Mouse (Mus musculus) intestine, embryonic 14.5 days (tissue): Measurements from ENCODE around the gene Armt1. TPM values are rescaled to one million over a fixed set of nuclear protein-coding genes. Genes with fewer than 3 reads are reported as not detected.

Source experiments
- ATAC-seq: fragments of 200-750 bp; cut with Nextera tagmentation; replicated peaks from 2 replicates; pipeline ENCODE4 v1.8.0; 2017; ENCODE audit warnings: low read depth, moderate number of reproducible peaks, moderate TSS enrichment, moderate library complexity; ENCODE audit not compliant: low FRiP score, low TSS enrichment
- DNase-seq: peaks from one replicate; pipeline ENCODE4 v3.0.0-alpha.2; 2018; ENCODE audit warnings: low spot score
- H3K27ac ChIP-seq: fragments of 300-500 bp; sonication (generic); 2 replicates; pipeline ENCODE4 v1.5.1; 2014; ENCODE audit warnings: low read depth, mild to moderate bottlenecking, control low read depth
- H3K27me3 ChIP-seq: fragments of 300-500 bp; sonication (generic); replicated peaks from 2 replicates; pipeline ENCODE4 v1.6.1; 2014; ENCODE audit warnings: low read length, control low read depth; ENCODE audit not compliant: control insufficient read depth, insufficient read depth
- H3K36me3 ChIP-seq: fragments of 300-500 bp; sonication (generic); 2 replicates; pipeline ENCODE4 v1.6.1; 2014; ENCODE audit warnings: low read length, control low read depth; ENCODE audit not compliant: control insufficient read depth, insufficient read depth
- H3K4me1 ChIP-seq: fragments of 300-500 bp; sonication (generic); replicated peaks from 2 replicates; pipeline ENCODE4 v1.6.1; 2014; ENCODE audit warnings: low read length, control low read depth, mixed read lengths; ENCODE audit not compliant: control insufficient read depth, insufficient read depth
- H3K4me2 ChIP-seq: fragments of 300-500 bp; sonication (generic); 2 replicates; pipeline ENCODE4 v1.6.1; 2014; ENCODE audit warnings: low read length
- H3K4me3 ChIP-seq: fragments of 300-500 bp; sonication (generic); 2 replicates; pipeline ENCODE4 v1.5.1; 2014; ENCODE audit warnings: low read depth, low read length, control low read depth, mixed read lengths
- H3K9ac ChIP-seq: fragments of 300-500 bp; sonication (generic); 2 replicates; pipeline ENCODE4 v1.6.1; 2014; ENCODE audit warnings: mild to moderate bottlenecking, low read length
- H3K9me3 ChIP-seq: fragments of 300-500 bp; sonication (generic); 2 replicates; pipeline ENCODE4 v1.6.1; 2016; ENCODE audit warnings: low read length, control low read depth; ENCODE audit not compliant: control insufficient read depth
- WGBS: fragments of 180-500 bp; shearing (Covaris S2); extraction: QIAGEN DNeasy Blood & Tissue Kit; methylation state at CpG from one replicate; pipeline ENCODE4 v1.1.7; 2014; 5-methylcytosine and 5-hydroxymethylcytosine counted together
- polyA plus RNA-seq: library from polyadenylated mRNA; unstranded; fragments of >200 nt; fragmentation: Nextera tagmentation; extraction: Ambion mirVana; gene quantifications from 2 replicates; pipeline ENCODE4 v1.2.1, GENCODE M21; 2014

Gene Armt1
- 18.5 and 20.4 TPM in 2 replicates for polyA plus RNA-seq

- WGBS, result under 1% methylated on average over 62 of the region's 75 CpGs
- Histone ChIP-seq H3K27me3 (no peaks in the 10 kb centered on the region), H3K27ac (peak within 1 kb of the TSS; percentile 85)
These were observed at the start of gene Armt1, which contains the start of gene Rmnd1 for GRCm38 (mm10) chr10:4432123-4432931. Armt1 (plus strand) TSS chr10:4432467. Rmnd1 (minus strand) TSS chr10:4432388.

GRCm38 (mm10) chr10:4384244-4384643, 48.0 kb upstream of the Armt1 start:
- Histone ChIP-seq H3K27me3 (no peaks in the 10 kb centered on the region), H3K4me2 (no peak overlapping the region), H3K27ac (no peak overlapping the region), H3K36me3 (no peaks in the 10 kb centered on the region), H3K9me3 (no peaks in the 10 kb centered on the region), H3K4me1 (peaks cover 19% of the 10 kb centered on the region), H3K9ac (no peak overlapping the region), H3K4me3 (no peak overlapping the region)
- DNase-seq (no peak), ATAC-seq (no peak)
- 94% methylated on average over 7 of the region's 7 CpGs for WGBS

More at GRCm38 (mm10) chr10:4432123-4432931, at the start of gene Armt1, which contains the start of gene Rmnd1:
- ATAC-seq, result peak; percentile 96
- Histone ChIP-seq H3K4me2 (peak within 1 kb of the TSS; percentile 88), H3K9ac (peak within 1 kb of the TSS; percentile 83), H3K36me3 (peaks cover 20% of the 10 kb centered on the region), H3K4me3 (peak within 1 kb of the TSS; percentile 81), H3K9me3 (no peaks in the 10 kb centered on the region), H3K4me1 (peaks cover 8% of the 10 kb centered on the region; the same call in 1 of the 2 replicates)
- DNase-seq, result peak; percentile 96

GRCm38 (mm10) chr10:4386609-4387591, 45.4 kb upstream of the Armt1 start:
- peak overlapping the region; percentile 98 for H3K27ac ChIP-seq

GRCm38 (mm10) chr10:4387701-4388383, 44.4 kb upstream of the Armt1 start, which contains the start of gene Zbtb2:
Zbtb2 (minus strand) TSS chr10:4388108.
- peak within 1 kb of the TSS; percentile 95 for H3K4me2 ChIP-seq
- H3K9ac ChIP-seq, result peak within 1 kb of the TSS; percentile 98
- H3K4me1 ChIP-seq, result peaks cover 32% of the 10 kb centered on the region
- WGBS, result 1% methylated on average over 34 of the region's 87 CpGs
- peak within 1 kb of the TSS; percentile 98 for H3K27ac ChIP-seq
- peak within 1 kb of the TSS; percentile 95 for H3K4me3 ChIP-seq
- H3K27me3 ChIP-seq, result no peaks in the 10 kb centered on the region
- H3K36me3 ChIP-seq, result peaks cover 4% of the 10 kb centered on the region
- ATAC-seq (0 out of 2 replicates have a peak, but pooled peaks have one; percentile 11), DNase-seq (peak; percentile 82)
- no peaks in the 10 kb centered on the region for H3K9me3 ChIP-seq

More at GRCm38 (mm10) chr10:4386609-4387591, 45.4 kb upstream of the Armt1 start:
- H3K4me2 ChIP-seq, result peak overlapping the region; percentile 95
- DNase-seq (peak; percentile 97), ATAC-seq (peak; percentile 92)
- under 1% methylated on average over 84 of the region's 133 CpGs for WGBS
- peak overlapping the region; percentile 95 for H3K4me3 ChIP-seq
- H3K27me3 ChIP-seq, result no peaks in the 10 kb centered on the region
- H3K9ac ChIP-seq, result peak overlapping the region; percentile 98
- H3K4me1 ChIP-seq, result peaks cover 38% of the 10 kb centered on the region
- H3K36me3 ChIP-seq, result no peaks in the 10 kb centered on the region
- no peaks in the 10 kb centered on the region for H3K9me3 ChIP-seq

GRCm38 (mm10) chr10:4388384-4388745, 43.9 kb upstream of the Armt1 start:
- H3K4me2 ChIP-seq, result peak overlapping the region; percentile 95
- no peaks in the 10 kb centered on the region for H3K27me3 ChIP-seq
- peaks cover 9% of the 10 kb centered on the region for H3K36me3 ChIP-seq
- no peaks in the 10 kb centered on the region for H3K9me3 ChIP-seq
- H3K27ac ChIP-seq, result peak overlapping the region; percentile 98
- H3K9ac ChIP-seq, result peak overlapping the region; percentile 98
- peak; percentile 81 for DNase-seq
- ATAC-seq, result no peak
- under 1% methylated on average over 19 of the region's 19 CpGs for WGBS
- H3K4me1 ChIP-seq, result peaks cover 29% of the 10 kb centered on the region
- H3K4me3 ChIP-seq, result peak overlapping the region; percentile 95

- ATAC-seq, result no peak
- peaks cover 29% of the 10 kb centered on the region for H3K4me1 ChIP-seq
- peak overlapping the region; percentile 98; the same call in 1 of the 2 replicates for H3K27ac ChIP-seq
- peak overlapping the region; percentile 95 for H3K4me3 ChIP-seq
- H3K27me3 ChIP-seq, result no peaks in the 10 kb centered on the region
- peaks cover 14% of the 10 kb centered on the region for H3K36me3 ChIP-seq
- peak overlapping the region; percentile 95 for H3K4me2 ChIP-seq
- WGBS, result 7% methylated on average over 10 of the region's 10 CpGs
- no peaks in the 10 kb centered on the region for H3K9me3 ChIP-seq
- DNase-seq, result no peak
- peak overlapping the region; percentile 98 for H3K9ac ChIP-seq
These were observed 43.2 kb upstream of the Armt1 start for GRCm38 (mm10) chr10:4389036-4389435.

GRCm38 (mm10) chr10:4389461-4390112, 42.7 kb upstream of the Armt1 start:
- H3K4me3 ChIP-seq, result peak overlapping the region; percentile 95
- WGBS, result 56% methylated on average over 5 of the region's 5 CpGs
- peaks cover 29% of the 10 kb centered on the region for H3K4me1 ChIP-seq
- H3K27me3 ChIP-seq, result no peaks in the 10 kb centered on the region
- DNase-seq (no peak), ATAC-seq (no peak)
- H3K27ac ChIP-seq, result no peak overlapping the region
- peak overlapping the region; percentile 98 for H3K9ac ChIP-seq
- peaks cover 18% of the 10 kb centered on the region for H3K36me3 ChIP-seq
- H3K4me2 ChIP-seq, result peak overlapping the region; percentile 95
- H3K9me3 ChIP-seq, result no peaks in the 10 kb centered on the region
